Mouse (Mus musculus) spleen, adult 2 months (tissue): ENCODE results near the gene Hsd17b1. TPM values are rescaled to one million over a fixed set of nuclear protein-coding genes. Genes with fewer than 3 reads are reported as not detected.

ENCODE experiments used
- DNase-seq, 2 experiments: peaks; one replicate each; pipeline versions ENCODE4 v3.0.0 to v3.0.0-alpha.2; 2012 to 2021; ENCODE audit warnings: low spot score in 2 of 2, low read depth in 1 of 2
- H3K27ac ChIP-seq: fragments of 200-500 bp; 2 replicates; pipeline ENCODE4 v1.5.1; 2012; ENCODE audit warnings: low read length, inconsistent platforms; ENCODE audit not compliant: insufficient read depth
- H3K27me3 ChIP-seq: fragments of 200-500 bp; 2 replicates; pipeline ENCODE4 v1.6.1; 2012; ENCODE audit warnings: mild to moderate bottlenecking, moderate library complexity, low read length, inconsistent platforms; ENCODE audit not compliant: control insufficient read depth, insufficient read depth
- H3K36me3 ChIP-seq: fragments of 200-500 bp; 2 replicates; pipeline ENCODE4 v1.6.1; 2012; ENCODE audit warnings: mild to moderate bottlenecking, low read length, inconsistent platforms; ENCODE audit not compliant: control insufficient read depth, insufficient read depth
- H3K4me1 ChIP-seq: fragments of 200-500 bp; 2 replicates; pipeline ENCODE4 v1.6.1; 2011; ENCODE audit warnings: inconsistent platforms; ENCODE audit not compliant: control insufficient read depth, insufficient read depth, insufficient read length
- H3K4me3 ChIP-seq: fragments of 200-500 bp; 2 replicates; pipeline ENCODE4 v1.5.1; 2011; ENCODE audit warnings: mild to moderate bottlenecking, inconsistent platforms; ENCODE audit not compliant: insufficient read depth, insufficient read length; ENCODE audit errors: extremely low read depth
- CTCF ChIP-seq: fragments of 200-500 bp; IDR thresholded peaks from 2 replicates; pipeline ENCODE4 v1.5.1; 2011; ENCODE audit warnings: mild to moderate bottlenecking, inconsistent platforms; ENCODE audit not compliant: insufficient read depth, insufficient read length, insufficient replicate concordance; ENCODE audit errors: extremely low read depth
- POLR2A ChIP-seq: fragments of 200-500 bp; IDR thresholded peaks from 2 replicates; pipeline ENCODE4 v1.6.1; 2011; ENCODE audit warnings: low read depth, low read length, inconsistent platforms
- WGBS: fragments of 180-500 bp; shearing (Covaris S2); methylation state at CpG from one replicate; pipeline ENCODE4 v1.1.7; 2018; 5-methylcytosine and 5-hydroxymethylcytosine counted together
- polyA plus RNA-seq: library from polyadenylated mRNA; depleted of rRNA; stranded (reverse); fragments of >200 nt; gene quantifications from 2 replicates; pipeline ENCODE4 v1.2.3, GENCODE M21; 2012

Gene Hsd17b1
- polyA plus RNA-seq, 1 experiment = 1.2 TPM

DNA sequence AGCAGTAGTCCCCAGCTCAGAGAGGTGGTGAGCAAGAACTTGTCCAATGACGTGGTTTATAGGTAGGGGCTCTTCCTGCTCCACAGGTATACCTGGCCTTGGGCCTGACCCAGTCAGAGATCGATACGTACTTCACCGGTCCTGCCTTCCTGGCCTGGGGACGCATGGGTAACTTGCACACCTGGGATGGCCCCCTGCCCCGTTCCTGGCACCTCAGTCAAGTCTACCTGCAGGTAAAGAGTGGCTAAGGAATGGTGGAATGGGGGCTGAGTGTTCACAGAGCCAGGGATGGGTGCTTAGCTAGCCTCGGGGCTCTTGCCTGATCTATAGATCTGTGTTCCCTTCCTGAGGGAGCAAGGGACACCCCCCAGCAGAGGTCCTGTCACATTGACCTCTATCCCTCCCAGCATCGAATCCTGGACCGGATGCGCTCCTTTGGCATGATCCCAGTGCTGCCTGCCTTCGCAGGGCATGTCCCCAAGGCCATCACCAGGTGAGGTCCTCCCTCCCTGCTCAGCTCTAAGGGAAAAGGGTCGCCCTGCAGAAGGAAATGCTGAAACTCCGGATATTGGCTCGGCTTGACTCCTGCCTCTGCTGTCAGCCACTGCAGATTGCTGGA, 6.3 kb upstream of the Hsd17b1 start:
- 93% methylated on average over 14 of the region's 14 CpGs for WGBS
- peaks cover 6% of the 10 kb centered on the region for H3K4me1 ChIP-seq
- no peak for TF ChIP-seq POLR2A
- TF ChIP-seq CTCF = no peak
- no peak overlapping the region for H3K4me3 ChIP-seq
- H3K27ac ChIP-seq = no peak overlapping the region
- H3K36me3 ChIP-seq = peaks cover 6% of the 10 kb centered on the region
- H3K27me3 ChIP-seq = no peaks in the 10 kb centered on the region
- DNase-seq = no peak

DNA sequence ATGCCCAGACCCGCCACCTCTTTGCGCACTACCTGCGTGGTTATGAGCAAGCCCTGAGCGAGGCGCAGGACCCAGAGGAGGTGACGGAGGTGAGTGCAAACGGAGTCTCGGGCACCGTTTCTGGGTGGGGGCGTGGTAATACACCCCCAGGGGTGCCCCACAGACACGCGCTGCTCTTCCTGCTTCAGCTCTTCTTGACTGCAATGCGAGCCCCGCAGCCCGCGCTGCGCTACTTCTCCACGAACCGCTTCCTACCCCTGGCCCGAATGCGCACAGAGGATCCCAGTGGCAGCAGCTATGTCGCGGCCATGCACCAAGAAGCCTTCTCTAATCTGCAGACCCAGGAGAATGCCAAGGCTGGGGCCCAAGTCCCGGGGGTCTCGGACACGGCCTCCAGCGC, 1.5 kb downstream of the Hsd17b1 start:
- peaks cover 4% of the 10 kb centered on the region; the same call in 1 of the 2 replicates for H3K4me1 ChIP-seq
- 8% methylated on average over 27 of the region's 27 CpGs for WGBS
- H3K27me3 ChIP-seq = peaks cover 6% of the 10 kb centered on the region
- TF ChIP-seq CTCF (no peak), POLR2A (no peak)
- no peak for DNase-seq
- H3K27ac ChIP-seq = no peak overlapping the region
- H3K4me3 ChIP-seq = no peak overlapping the region
- peaks cover 10% of the 10 kb centered on the region for H3K36me3 ChIP-seq

- DNase-seq = no peak
- H3K36me3 ChIP-seq = peaks cover 12% of the 10 kb centered on the region
- H3K4me1 ChIP-seq = peaks cover 4% of the 10 kb centered on the region; the same call in 1 of the 2 replicates
- H3K27me3 ChIP-seq = peaks cover 6% of the 10 kb centered on the region
- WGBS = 90% methylated on average over 5 of the region's 5 CpGs
- no peak for TF ChIP-seq CTCF
- TF ChIP-seq POLR2A = no peak
- no peak overlapping the region for H3K4me3 ChIP-seq
- H3K27ac ChIP-seq = no peak overlapping the region
Measured at GRCm38 (mm10) chr11:101080421-101080820, 2.2 kb downstream of the Hsd17b1 start.

GRCm38 (mm10) chr11:101081659-101082058, 3.4 kb downstream of the Hsd17b1 start:
- TF ChIP-seq CTCF (no peak), POLR2A (no peak)
- DNase-seq = no peak
- WGBS = 18% methylated on average over 10 of the region's 10 CpGs
- H3K27ac ChIP-seq = peak overlapping the region; percentile 89
- peaks cover 6% of the 10 kb centered on the region for H3K27me3 ChIP-seq
- H3K4me3 ChIP-seq = peak overlapping the region; percentile 72; the same call in 1 of the 2 replicates
- H3K4me1 ChIP-seq = peaks cover 11% of the 10 kb centered on the region; the same call in 1 of the 2 replicates
- H3K36me3 ChIP-seq = peaks cover 8% of the 10 kb centered on the region

- peak; percentile 82 to 87 for DNase-seq
- peaks cover 6% of the 10 kb centered on the region for H3K27me3 ChIP-seq
- peak within 1 kb of the TSS; percentile 89 for H3K27ac ChIP-seq
- peaks cover 2% of the 10 kb centered on the region; the same call in 1 of the 2 replicates for H3K36me3 ChIP-seq
- WGBS = under 1% methylated on average over 51 of the region's 51 CpGs
- peak within 1 kb of the TSS; percentile 84 for H3K4me3 ChIP-seq
- H3K4me1 ChIP-seq = peaks cover 12% of the 10 kb centered on the region; the same call in 1 of the 2 replicates
- TF ChIP-seq CTCF = peak; percentile 17; the same call in 1 of the 2 replicates
- peak; percentile 67 for TF ChIP-seq POLR2A
Measured at GRCm38 (mm10) chr11:101082208-101083082, 4.2 kb downstream of the Hsd17b1 start, which contains the start of gene Coasy. Gene Coasy (plus strand): TSS chr11:101082565.

GRCm38 (mm10) chr11:101083083-101083697, 5.0 kb downstream of the Hsd17b1 start:
- Histone ChIP-seq H3K4me3 (peak overlapping the region; percentile 84), H3K36me3 (peaks cover 2% of the 10 kb centered on the region; the same call in 1 of the 2 replicates), H3K4me1 (peaks cover 17% of the 10 kb centered on the region; the same call in 1 of the 2 replicates), H3K27ac (peak overlapping the region; percentile 83), H3K27me3 (peaks cover 6% of the 10 kb centered on the region)
- WGBS = 41% methylated on average over 19 of the region's 19 CpGs
- TF ChIP-seq POLR2A (no peak), CTCF (no peak)
- DNase-seq = no peak
